Mouse (Mus musculus): ENCODE results near the gene Trim61. TPM values are rescaled to one million over a fixed set of nuclear protein-coding genes. Genes with fewer than 3 reads are reported as not detected.

The Trim61 gene
- total RNA-seq, 2 experiments from 2014 or later = not detected

DNA sequence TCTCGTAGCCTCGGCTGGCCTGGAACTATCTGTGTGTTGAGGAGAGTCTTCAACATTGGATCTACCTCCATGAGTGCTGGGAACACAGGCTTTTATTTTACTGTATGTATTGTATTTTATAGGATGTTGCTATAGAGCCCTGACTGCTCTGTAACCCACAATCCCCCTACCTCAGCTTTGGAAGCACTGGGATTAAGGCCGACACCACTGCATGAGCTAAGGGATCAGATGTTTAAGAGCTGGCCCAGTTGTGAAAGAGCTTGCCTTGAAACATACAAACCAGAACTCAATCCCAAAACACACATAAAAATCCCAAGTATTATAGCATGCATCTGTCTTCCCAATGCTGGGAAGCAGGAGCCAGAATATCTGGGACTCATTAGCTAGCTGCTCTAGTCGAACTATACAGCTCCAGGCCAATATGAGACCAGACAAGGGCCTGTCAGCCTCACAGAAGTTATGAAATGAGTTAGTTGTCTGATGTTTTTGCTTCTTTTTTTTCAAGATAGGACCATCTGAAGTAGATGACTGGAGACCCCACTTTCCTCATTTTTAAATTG lies 19.4 kb downstream of the Trim61 start:
- no peak for DNase-seq (ENCODE audit: low spot score in 2 of 2)

GRCm38 (mm10) chr8:64987731-64988130 lies 30.6 kb downstream of the Trim61 start, which contains the start of gene Trim75:
TSS of gene Trim75 (minus strand) at chr8:64987831.
- DNase-seq (ENCODE audit: low spot score in 2 of 2) = no peak

DNA sequence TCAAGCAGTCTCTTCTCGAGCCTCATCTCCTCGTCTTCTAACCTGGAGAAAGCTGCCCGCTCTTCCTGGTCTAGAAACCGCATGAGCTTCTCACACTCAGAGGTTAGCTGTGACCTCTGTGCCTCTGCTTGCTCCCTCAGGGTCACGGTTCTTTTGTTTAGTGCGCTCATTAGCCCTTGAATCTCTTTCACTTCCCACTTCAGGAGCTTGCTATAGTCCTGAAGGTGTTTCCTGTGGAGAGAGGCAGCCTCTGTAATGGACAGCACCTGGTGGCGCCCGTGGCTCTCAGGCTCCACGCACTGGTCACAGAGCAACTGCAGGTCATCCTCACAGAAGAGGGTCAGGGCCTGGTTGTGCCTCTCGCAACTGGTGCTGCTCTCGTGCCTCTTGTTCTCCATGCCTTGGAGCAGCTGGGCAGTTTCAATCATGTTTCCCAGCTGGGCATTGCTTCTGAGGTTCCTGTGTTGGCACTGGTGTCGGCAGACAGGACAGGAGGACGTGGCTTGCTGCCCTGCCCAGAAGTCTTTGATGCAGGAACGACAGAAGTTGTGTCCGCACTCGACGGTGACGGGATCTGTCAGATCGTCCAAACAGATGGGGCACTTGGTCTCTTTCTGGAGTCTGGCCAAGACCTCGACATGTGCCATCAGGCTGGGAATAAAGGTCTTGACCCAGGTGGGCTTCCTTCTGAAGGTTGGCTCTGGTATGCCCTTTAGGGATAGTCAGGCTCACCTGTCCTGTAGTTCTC lies 35.0 kb downstream of the Trim61 start:
- DNase-seq (ENCODE audit: low spot score in 2 of 2) = no peak

Other genes with a start within 250 kb of the Trim61 start
- gene Klhl2, start 168.5 kb downstream of the Trim61 start, total RNA-seq (2021) = 1 to 10 TPM; 7.9 to 10.0 TPM
- gene Tmem192, start 71.3 kb downstream of the Trim61 start, total RNA-seq (2021) = 10 to 100 TPM; 11.5 to 13.0 TPM
- gene Trim75, start 30.7 kb downstream of the Trim61 start, total RNA-seq (2021) = not detected
- not detected for gene Trim60, start 61 bp upstream of the Trim61 start, total RNA-seq (2021)
- gene Apela, start 18.8 kb upstream of the Trim61 start, total RNA-seq (2021) = not detected
- not detected for gene Gm10663, start 56.5 kb upstream of the Trim61 start, total RNA-seq (2021)
- not detected for gene BC030870, start 111.0 kb upstream of the Trim61 start, total RNA-seq (2021)